Mouse (Mus musculus): ENCODE measurements around the gene Gm11634.

Gene Gm11634

GRCm38 (mm10) chr11:101562391-101562790 lies 36.7 kb downstream of the Gm11634 start:
- peak; percentile 82 for DNase-seq (ENCODE audit: low spot score)

GRCm38 (mm10) chr11:101556954-101557353 lies 42.1 kb downstream of the Gm11634 start:
- no peak for DNase-seq (ENCODE audit: low spot score)

GRCm38 (mm10) chr11:101556541-101556940 lies 42.5 kb downstream of the Gm11634 start:
- DNase-seq (ENCODE audit: low spot score): no peak

- peak; percentile 28 for DNase-seq (ENCODE audit: low spot score)
Observed at GRCm38 (mm10) chr11:101553354-101553930, 45.6 kb downstream of the Gm11634 start.

GRCm38 (mm10) chr11:101552476-101553300 lies 46.4 kb downstream of the Gm11634 start:
- peak; percentile 99 for DNase-seq (ENCODE audit: low spot score)

GRCm38 (mm10) chr11:101551751-101552475 lies 47.1 kb downstream of the Gm11634 start, which contains the start of the genes Brca1 and Nbr1:
TSS of gene Brca1 (minus strand) at chr11:101551955.
TSS of gene Nbr1 (plus strand) at chr11:101552149.
- DNase-seq (ENCODE audit: low spot score): peak; percentile 100

- DNase-seq (ENCODE audit: low spot score): no peak
Observed at GRCm38 (mm10) chr11:101548526-101548925, 50.5 kb downstream of the Gm11634 start.

- no peak for DNase-seq (ENCODE audit: low spot score)
Observed at GRCm38 (mm10) chr11:101544132-101544531, 54.9 kb downstream of the Gm11634 start.

Measured in embryo, embryonic 10.5 days (tissue).